Mouse (Mus musculus): ENCODE measurements around the gene Cntnap5a.
"Not testable (repeated sequence)": the region's sequence is repeated elsewhere in the genome, so short reads cannot be mapped to it uniquely, and the experiment has no call there.

Gene Cntnap5a

GRCm38 (mm10) chr1:116044083-116044482, 359.5 kb downstream of the Cntnap5a start:
- DNase-seq (ENCODE audit: low spot score in 2 of 2): no peak

GRCm38 (mm10) chr1:116107010-116107723, 422.6 kb downstream of the Cntnap5a start:
- DNase-seq (ENCODE audit: low spot score in 2 of 2): no peak

- no peak for DNase-seq (ENCODE audit: low spot score in 2 of 2)
Measured at GRCm38 (mm10) chr1:116107724-116108058, 423.1 kb downstream of the Cntnap5a start.

- DNase-seq (ENCODE audit: low spot score in 2 of 2): no peak
Measured at GRCm38 (mm10) chr1:116108381-116108780, 423.8 kb downstream of the Cntnap5a start.

GRCm38 (mm10) chr1:116125767-116126166, 441.2 kb downstream of the Cntnap5a start:
- DNase-seq (ENCODE audit: low spot score in 2 of 2): no peak

- no peak for DNase-seq (ENCODE audit: low spot score in 2 of 2)
Measured at GRCm38 (mm10) chr1:116127085-116127484, 442.5 kb downstream of the Cntnap5a start.

GRCm38 (mm10) chr1:116128450-116129246, 444.1 kb downstream of the Cntnap5a start:
- no peak for DNase-seq (ENCODE audit: low spot score in 2 of 2)

GRCm38 (mm10) chr1:116132471-116132870, 447.9 kb downstream of the Cntnap5a start:
- no peak for DNase-seq (ENCODE audit: low spot score in 2 of 2)

GRCm38 (mm10) chr1:116149764-116150369, 465.3 kb downstream of the Cntnap5a start:
- no peak for DNase-seq (ENCODE audit: low spot score in 2 of 2)

GRCm38 (mm10) chr1:116184471-116184870, 499.9 kb downstream of the Cntnap5a start:
- no peak for DNase-seq (ENCODE audit: low spot score in 2 of 2)

GRCm38 (mm10) chr1:116188142-116188541, 503.6 kb downstream of the Cntnap5a start:
- not testable (repeated sequence) for DNase-seq (ENCODE audit: low spot score in 2 of 2)

GRCm38 (mm10) chr1:116192299-116192698, 507.7 kb downstream of the Cntnap5a start:
- DNase-seq (ENCODE audit: low spot score in 2 of 2): no peak

- DNase-seq (ENCODE audit: low spot score in 2 of 2): no peak
Measured at GRCm38 (mm10) chr1:116216883-116217282, 532.3 kb downstream of the Cntnap5a start.

- DNase-seq (ENCODE audit: low spot score in 2 of 2): no peak
Measured at GRCm38 (mm10) chr1:116240538-116240937, 556.0 kb downstream of the Cntnap5a start.

GRCm38 (mm10) chr1:116243856-116244255, 559.3 kb downstream of the Cntnap5a start:
- DNase-seq (ENCODE audit: low spot score in 2 of 2): no peak

GRCm38 (mm10) chr1:116281144-116281543, 596.6 kb downstream of the Cntnap5a start:
- DNase-seq (ENCODE audit: low spot score in 2 of 2): no peak

- DNase-seq (ENCODE audit: low spot score in 2 of 2): no peak
Measured at GRCm38 (mm10) chr1:116283968-116284367, 599.4 kb downstream of the Cntnap5a start.

- no peak for DNase-seq (ENCODE audit: low spot score in 2 of 2)
Measured at GRCm38 (mm10) chr1:116306555-116306954, 622.0 kb downstream of the Cntnap5a start.

- no peak for DNase-seq (ENCODE audit: low spot score in 2 of 2)
Measured at GRCm38 (mm10) chr1:116311512-116311911, 627.0 kb downstream of the Cntnap5a start.

GRCm38 (mm10) chr1:116313269-116313668, 628.7 kb downstream of the Cntnap5a start:
- no peak for DNase-seq (ENCODE audit: low spot score in 2 of 2)

- no peak for DNase-seq (ENCODE audit: low spot score in 2 of 2)
Measured at GRCm38 (mm10) chr1:116324505-116324904, 639.9 kb downstream of the Cntnap5a start.

- DNase-seq (ENCODE audit: low spot score in 2 of 2): no peak
Measured at GRCm38 (mm10) chr1:116353669-116354068, 669.1 kb downstream of the Cntnap5a start.

GRCm38 (mm10) chr1:116365606-116366005, 681.0 kb downstream of the Cntnap5a start:
- DNase-seq (ENCODE audit: low spot score in 2 of 2): no peak
